In the genomic region with DNA sequence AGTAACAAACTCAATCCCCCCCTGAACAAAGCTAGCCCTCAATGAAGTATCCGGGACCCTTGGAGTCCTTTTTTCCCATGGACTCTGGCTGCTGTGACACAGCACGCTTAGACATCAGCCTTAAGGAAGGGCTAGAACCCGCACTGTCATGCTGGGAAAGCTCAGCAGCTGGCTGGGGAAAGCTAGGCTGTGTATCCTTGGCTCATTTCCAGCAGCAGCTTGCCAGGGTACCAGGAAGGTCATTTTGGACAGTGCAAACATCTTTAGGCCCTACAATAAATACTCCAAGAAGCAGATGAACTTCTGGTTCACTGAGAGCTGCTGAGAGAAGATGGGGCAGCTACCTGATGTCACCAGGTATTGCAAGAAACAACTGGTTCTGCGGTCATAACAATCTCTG, we compare ENCODE assay signal across 12 mouse cellular contexts. TPM values are rescaled to one million over a fixed set of nuclear protein-coding genes. Genes with fewer than 3 reads are reported as not detected.
DNase-seq lines count a peak whose midpoint lies in the region; ATAC-seq and TF ChIP-seq lines count a peak whose summit lies in the region.
"Had no signal": no experiment of that assay in that cellular context is flagged by ENCODE, and none has a peak within 500 bp of the region (broad histone marks: within the 10 kb centered on the region; RNA-seq: fewer than 3 reads in every experiment).

No protein-coding gene starts in this region.

- no peak for TF ChIP-seq POLR2A in lung, adult 2 months (IDR thresholded peaks at IDR 0.05; ENCODE audit: borderline replicate concordance, extremely low read depth, low read depth, low read length)

- peaks cover 10% of the 10 kb centered on the region for H3K36me3 ChIP-seq in heart, embryonic 11.5 days (ENCODE audit: control insufficient read depth, insufficient read depth, low read length)
- H3K36me3 ChIP-seq in lung, postnatal 0 days (ENCODE audit: insufficient read depth, low read length), result no peaks in the 10 kb centered on the region; the same call in 1 of the 2 replicates

- intact Hi-C loops in heart, postnatal 10 days (cut with DNase I), result no loop called here
- intact Hi-C loops in heart, postnatal 36 days (cut with DNase I), result loop anchor here (10.0 kb wide), 1 partner anchor 274 kb away; a partner anchor contains a TSS

- H3K9ac ChIP-seq in heart, embryonic 11.5 days (ENCODE audit: low read depth, low read length), result no peak overlapping the region
- H3K9ac ChIP-seq in lung, postnatal 0 days (replicated peaks; ENCODE audit: low read depth), result no peak overlapping the region
- H3K9ac ChIP-seq: heart, embryonic 13.5 days; hindbrain, embryonic 15.5 days; liver, embryonic 13.5 days had no signal

- no peak overlapping the region for H3K4me2 ChIP-seq in heart, embryonic 11.5 days
- H3K4me2 ChIP-seq in lung, postnatal 0 days (replicated peaks; ENCODE audit: low read depth, low read length), result no peak overlapping the region
- H3K4me2 ChIP-seq: heart, embryonic 13.5 days; hindbrain, embryonic 15.5 days; liver, embryonic 13.5 days had no signal

- DNase-seq in heart, postnatal 10 days, result peak; percentile 32 to 33
- DNase-seq in lung, postnatal 0 days (ENCODE audit: low spot score), result peak; percentile 18
- no peak for DNase-seq in lung, adult 2 months
- DNase-seq in adrenal gland, postnatal 10 days, result peak; percentile 70
- DNase-seq in heart, postnatal 36 days, result peak; percentile 19 to 27
- no peak for DNase-seq in layer of hippocampus, adult 2 months (ENCODE audit: low spot score in 2 of 2)
- DNase-seq: embryo, embryonic 11 days; liver, embryonic 13.5 days had no signal

- WGBS in heart, embryonic 11.5 days (ENCODE audit: insufficient replicate concordance), result 88% methylated on average over 4 of the region's 4 CpGs
- 67% methylated on average over 4 of the region's 4 CpGs for WGBS in lung, postnatal 0 days
- 71% methylated on average over 4 of the region's 4 CpGs for WGBS in lung, adult 2 months

- H3K27me3 ChIP-seq in heart, embryonic 11.5 days (ENCODE audit: control insufficient read depth, insufficient read depth, low read length), result no peaks in the 10 kb centered on the region
- H3K27me3 ChIP-seq in lung, postnatal 0 days (replicated peaks; ENCODE audit: insufficient read depth, low read length), result no peaks in the 10 kb centered on the region
- H3K27me3 ChIP-seq: CH12.LX; heart, embryonic 13.5 days; hindbrain, embryonic 15.5 days; liver, embryonic 13.5 days had no signal

- H3K27ac ChIP-seq in heart, embryonic 11.5 days (ENCODE audit: low read depth, low read length), result no peak overlapping the region
- no peak overlapping the region for H3K27ac ChIP-seq in lung, postnatal 0 days (ENCODE audit: low read length)
- no peak overlapping the region; the same call in 1 of the 2 replicates for H3K27ac ChIP-seq in layer of hippocampus, adult 2 months
- H3K27ac ChIP-seq: heart, embryonic 13.5 days; hindbrain, embryonic 15.5 days; liver, embryonic 13.5 days had no signal

- no peaks in the 10 kb centered on the region for H3K4me1 ChIP-seq in heart, embryonic 11.5 days (ENCODE audit: control insufficient read depth, insufficient read depth, low read length)
- no peaks in the 10 kb centered on the region for H3K4me1 ChIP-seq in lung, postnatal 0 days (ENCODE audit: insufficient read depth, low read depth, low read length)
- no peaks in the 10 kb centered on the region; the same call in 1 of the 2 replicates for H3K4me1 ChIP-seq in lung, adult 2 months (ENCODE audit: control insufficient read depth, insufficient read depth, low read length)
- H3K4me1 ChIP-seq: hindbrain, embryonic 15.5 days; liver, embryonic 13.5 days had no signal

- no peak overlapping the region for H3K4me3 ChIP-seq in heart, embryonic 11.5 days (ENCODE audit: low read depth, low read length)
- no peak overlapping the region for H3K4me3 ChIP-seq in lung, postnatal 0 days (ENCODE audit: low read depth, low read length)
- H3K4me3 ChIP-seq in lung, adult 2 months (replicated peaks; ENCODE audit: extremely low read depth, low read depth, low read length), result no peak overlapping the region
- no peak overlapping the region for H3K4me3 ChIP-seq in layer of hippocampus, adult 2 months
- H3K4me3 ChIP-seq: heart, embryonic 13.5 days; hindbrain, embryonic 15.5 days; liver, embryonic 13.5 days had no signal

- no peak for TF ChIP-seq EP300 in lung, postnatal 0 days (IDR thresholded peaks at IDR 0.05)

- H3K9me3 ChIP-seq in heart, embryonic 11.5 days (replicated peaks; ENCODE audit: control insufficient read depth, low read length), result no peaks in the 10 kb centered on the region
- no peaks in the 10 kb centered on the region for H3K9me3 ChIP-seq in lung, postnatal 0 days (ENCODE audit: low read length)
- H3K9me3 ChIP-seq: heart, embryonic 13.5 days; hindbrain, embryonic 15.5 days; liver, embryonic 13.5 days had no signal

- ATAC-seq in heart, embryonic 11.5 days (replicated peaks; ENCODE audit: insufficient number of reproducible peaks, low FRiP score, low TSS enrichment), result no peak
- no peak for ATAC-seq in lung, postnatal 0 days

- no peak for TF ChIP-seq CTCF in lung, postnatal 0 days (IDR thresholded peaks at IDR 0.05)
- no peak for TF ChIP-seq CTCF in lung, adult 2 months (IDR thresholded peaks at IDR 0.05; ENCODE audit: insufficient read depth, low read length)
- TF ChIP-seq CTCF in layer of hippocampus, adult 2 months (conservative IDR thresholded peaks at IDR 0.05), result no peak

RNA-seq across cellular contexts. Expression of a gene that starts 20.9 kb away (rescaled TPM):
- 10 to 100 TPM; 83.1 to 89.9 TPM for total RNA-seq in heart, postnatal 10 days (2021)
- 92.4 and 102 TPM in 2 replicates for polyA plus RNA-seq in heart, embryonic 11.5 days (2014; fragmentation: Nextera tagmentation; extraction: Ambion mirVana)
- polyA plus RNA-seq in lung, postnatal 0 days (2015; fragmentation: Nextera tagmentation; extraction: Ambion mirVana), result 83.5 and 86.0 TPM in 2 replicates
- 140 and 145 TPM in 2 replicates for polyA plus RNA-seq in lung, adult 2 months (2012; rRNA removed)
- 100 to 1,000 TPM; 103 to 118 TPM for total RNA-seq in adrenal gland, postnatal 10 days (2021)
- total RNA-seq in heart, postnatal 36 days (2021), result 10 to 100 TPM; 92.1 to 92.3 TPM
- total RNA-seq in layer of hippocampus, adult 2 months (2021), result 100 to 1,000 TPM; 159 to 164 TPM

RNA-seq across cellular contexts. Expression of a gene that starts 58.0 kb away (rescaled TPM):
- 10 to 100 TPM; 11.1 to 12.3 TPM for total RNA-seq in heart, postnatal 10 days (2021)
- 28.6 and 28.8 TPM in 2 replicates for polyA plus RNA-seq in heart, embryonic 11.5 days (2014; fragmentation: Nextera tagmentation; extraction: Ambion mirVana)
- polyA plus RNA-seq in lung, postnatal 0 days (2015; fragmentation: Nextera tagmentation; extraction: Ambion mirVana), result 46.6 and 47.3 TPM in 2 replicates
- polyA plus RNA-seq in lung, adult 2 months (2012; rRNA removed), result 50.3 and 61.0 TPM in 2 replicates
- 10 to 100 TPM; 32.0 to 39.6 TPM for total RNA-seq in adrenal gland, postnatal 10 days (2021)
- total RNA-seq in heart, postnatal 36 days (2021), result 1 to 10 TPM; 6.9 to 7.0 TPM
- 10 to 100 TPM; 23.6 to 24.8 TPM for total RNA-seq in layer of hippocampus, adult 2 months (2021)

Comparison
In these comparisons a context has a peak if more than half of its experiments do, and no peak if none do; other contexts are left out.
1. DNase-seq: peak in heart, postnatal 10 days (2 of 2), lung, postnatal 0 days (single experiment), adrenal gland, postnatal 10 days (single experiment) and heart, postnatal 36 days (2 of 2); none in lung, adult 2 months (single experiment) and layer of hippocampus, adult 2 months (0 of 2).